Mouse (Mus musculus) naive thymus-derived CD4-positive, alpha-beta T cell, adult 2 months (primary cell): ENCODE data around the gene Gm45213.

Experiments used
- DNase-seq: peaks from one replicate; pipeline ENCODE4 v3.0.0-alpha.2; 2011; ENCODE audit warnings: low read depth

Gm45213 gene

DNA sequence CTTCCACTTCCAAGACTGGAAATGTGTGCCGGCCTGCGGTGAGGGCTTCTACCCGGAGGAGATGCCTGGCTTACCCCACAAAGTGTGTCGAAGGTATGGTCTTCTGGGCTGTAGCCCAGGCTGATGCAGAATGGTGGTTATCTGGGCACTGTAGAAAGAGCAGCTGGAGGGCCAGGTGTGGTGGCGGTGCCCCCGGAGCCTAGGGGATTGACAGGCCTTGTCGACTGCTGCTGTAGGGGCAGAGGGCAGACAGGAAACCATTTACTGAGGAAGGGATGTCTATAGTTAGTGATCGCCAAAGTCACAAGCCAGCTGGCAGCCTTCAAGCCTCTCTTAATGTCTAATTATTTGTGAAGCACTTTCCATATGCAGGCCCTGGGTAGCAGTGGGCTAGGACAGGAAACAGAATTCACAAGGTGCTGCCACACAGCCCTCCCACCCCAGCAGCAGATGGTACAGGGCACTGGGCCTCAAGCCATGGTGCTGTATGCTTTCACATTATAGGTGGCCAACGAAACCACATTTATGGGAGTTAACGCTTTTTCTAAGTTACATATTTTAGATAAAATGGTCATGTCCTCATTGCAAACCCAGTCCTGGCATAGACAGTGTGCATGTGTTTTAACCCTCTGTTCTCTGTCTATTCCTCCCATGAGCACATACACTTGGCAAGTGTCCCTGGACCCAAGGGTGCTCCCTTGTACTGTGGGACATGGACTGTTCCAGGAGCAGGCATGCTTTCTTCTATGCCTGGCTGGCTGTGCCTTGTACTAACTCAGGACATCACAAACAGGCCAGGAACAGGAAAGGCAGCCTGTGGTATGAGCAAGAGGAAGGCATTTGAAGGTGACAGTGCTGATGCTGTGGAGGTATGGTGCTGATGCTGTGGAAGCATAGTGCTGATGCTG, at the start of gene Gm45213:
Gene Gm45213, plus strand, starts transcription at position 51 of the 908 bp plus-strand sequence.
- no peak for DNase-seq

GRCm38 (mm10) chr7:66001035-66001754, 42.2 kb upstream of the Gm45213 start:
- no peak for DNase-seq

DNA sequence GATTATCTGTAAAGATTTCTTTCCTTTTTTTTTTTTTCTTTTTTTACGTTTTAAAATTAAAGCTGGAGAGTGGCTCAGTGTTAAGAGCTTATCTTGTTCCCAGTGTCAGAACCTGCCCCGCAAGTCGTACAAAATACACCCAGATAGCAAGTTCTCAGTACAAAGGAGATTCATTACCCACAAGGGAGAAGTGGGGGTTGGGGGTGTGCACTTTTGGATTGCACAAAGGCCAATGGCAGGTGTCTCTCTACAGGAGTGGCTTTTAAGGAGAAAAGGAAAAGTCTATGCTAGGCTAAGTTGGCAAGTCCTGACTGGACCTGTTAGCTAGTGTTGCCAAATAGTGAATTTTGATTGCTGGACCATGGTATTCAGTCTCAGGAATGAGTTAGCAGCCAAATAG, 41.6 kb upstream of the Gm45213 start:
- DNase-seq: no peak

GRCm38 (mm10) chr7:66003447-66003846, 40.0 kb upstream of the Gm45213 start:
- no peak for DNase-seq

- DNase-seq: no peak
Measured at GRCm38 (mm10) chr7:66003865-66004638, 39.4 kb upstream of the Gm45213 start.

DNA sequence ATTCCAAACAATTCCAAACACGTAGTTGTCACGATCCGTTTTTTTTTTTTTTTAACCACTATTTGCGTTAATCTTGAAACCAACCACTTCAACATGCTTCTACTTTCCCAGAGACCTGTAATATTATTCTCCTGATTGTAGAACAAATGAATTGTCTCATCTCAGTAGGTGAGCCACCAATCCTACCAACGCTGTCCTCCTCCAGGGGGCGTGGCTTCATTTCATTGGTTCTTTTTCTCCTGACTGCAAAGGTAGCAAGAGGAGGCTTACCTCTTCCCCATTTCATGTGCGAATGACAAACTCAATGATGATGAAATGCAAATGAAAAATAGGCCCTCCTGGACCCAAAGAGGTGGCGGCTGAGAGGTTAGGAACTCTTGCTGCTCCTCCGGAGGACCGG, 38.3 kb upstream of the Gm45213 start:
- no peak for DNase-seq

GRCm38 (mm10) chr7:66008161-66008891, 35.1 kb upstream of the Gm45213 start:
- no peak for DNase-seq

GRCm38 (mm10) chr7:66008892-66009273, 34.5 kb upstream of the Gm45213 start:
- DNase-seq: no peak

DNA sequence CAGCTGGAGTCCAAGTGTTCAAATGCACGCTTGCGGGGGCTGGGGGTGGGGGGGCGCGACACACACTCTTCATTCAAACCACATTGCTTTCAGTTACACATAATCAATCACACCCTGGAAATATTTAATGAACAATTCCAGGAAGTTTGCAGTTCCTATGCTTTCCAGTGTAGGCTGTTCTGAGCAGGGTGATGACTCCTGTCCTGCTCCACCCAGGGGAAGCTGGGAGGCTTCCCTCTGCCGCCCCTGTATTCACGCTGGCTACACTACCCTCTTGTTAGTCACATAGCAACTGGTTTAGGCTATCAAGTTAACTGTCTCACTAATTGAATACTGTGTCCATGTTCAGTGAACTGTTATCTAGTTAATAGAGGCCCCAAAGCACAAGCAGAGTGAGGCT, 32.9 kb upstream of the Gm45213 start:
- DNase-seq: no peak

GRCm38 (mm10) chr7:66027747-66028146, 15.7 kb upstream of the Gm45213 start:
- DNase-seq: no peak

- no peak for DNase-seq
Measured at GRCm38 (mm10) chr7:66028766-66029512, 14.5 kb upstream of the Gm45213 start.

- no peak for DNase-seq
Measured at GRCm38 (mm10) chr7:66036809-66037208, 6.6 kb upstream of the Gm45213 start.

- DNase-seq: no peak
Measured at GRCm38 (mm10) chr7:66038261-66038660, 5.1 kb upstream of the Gm45213 start.

- no peak for DNase-seq
Measured at GRCm38 (mm10) chr7:66038730-66039129, 4.7 kb upstream of the Gm45213 start.

GRCm38 (mm10) chr7:66040026-66040814, 3.2 kb upstream of the Gm45213 start:
- DNase-seq: no peak

GRCm38 (mm10) chr7:66044617-66045016, 1.2 kb downstream of the Gm45213 start:
- DNase-seq: no peak

GRCm38 (mm10) chr7:66046921-66047918, 3.8 kb downstream of the Gm45213 start:
- DNase-seq: no peak

- DNase-seq: no peak
Measured at GRCm38 (mm10) chr7:66047975-66048374, 4.6 kb downstream of the Gm45213 start.
